Mouse (Mus musculus): Measurements from ENCODE around the gene Rmdn2. TPM values are rescaled to one million over a fixed set of nuclear protein-coding genes. Genes with fewer than 3 reads are reported as not detected.

Gene Rmdn2
- total and polyA plus RNA-seq, 2 experiments from 2014 or later: 9.4 to 12.0 TPM

DNA sequence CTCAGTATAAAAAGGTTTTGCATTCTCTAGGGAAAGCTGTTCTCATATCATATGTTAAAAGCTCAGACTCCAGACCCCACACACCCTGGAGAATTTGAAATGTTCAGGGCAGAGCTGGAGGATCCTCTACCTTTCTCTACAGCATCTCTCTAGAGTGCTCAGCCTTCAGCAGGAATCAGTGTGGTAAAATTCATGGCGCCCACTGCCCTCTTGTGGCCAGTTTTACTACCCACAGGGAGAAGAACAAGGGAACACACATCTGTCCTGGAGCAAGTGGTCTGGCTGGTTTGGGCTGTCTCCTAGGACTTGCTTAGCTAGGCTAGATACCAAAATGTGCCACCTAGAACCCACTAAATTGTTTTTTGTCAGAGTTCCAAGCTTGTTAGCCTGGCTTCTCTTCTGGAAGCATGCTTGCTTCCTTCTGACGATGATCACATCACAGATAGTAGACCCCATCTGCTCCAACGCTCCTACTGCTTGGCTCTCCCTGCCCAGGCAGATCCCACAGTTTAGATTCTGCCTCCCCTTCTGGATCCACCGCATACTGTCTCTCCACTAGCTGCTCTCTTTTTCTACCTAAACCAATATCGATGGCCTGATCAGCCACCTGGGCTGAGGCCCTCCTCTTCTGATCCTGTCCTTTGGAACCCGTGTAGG lies 31.3 kb upstream of the Rmdn2 start:
- ATAC-seq: peak; percentile 94

GRCm38 (mm10) chr17:79583466-79583865 lies 28.2 kb upstream of the Rmdn2 start:
- Histone ChIP-seq H3K9me3 (ENCODE audit: low read length) (no peaks in the 10 kb centered on the region), H3K36me3 (ENCODE audit: insufficient read depth) (no peaks in the 10 kb centered on the region), H3K9ac (no peak overlapping the region), H3K4me2 (ENCODE audit: low read depth) (no peak overlapping the region), H3K27me3 (ENCODE audit: insufficient read depth, low read length) (no peaks in the 10 kb centered on the region), H3K27ac (ENCODE audit: low read depth, low read length) (no peak overlapping the region), H3K4me3 (ENCODE audit: low read depth, low read length) (no peak overlapping the region), H3K4me1 (ENCODE audit: insufficient read depth) (no peaks in the 10 kb centered on the region)
- DNase-seq (no peak), ATAC-seq (no peak)
- TF ChIP-seq CTCF (IDR thresholded peaks at IDR 0.05; ENCODE audit: low read depth): no peak
- 65% methylated on average over 4 of the region's 4 CpGs for WGBS

More for the DNA sequence above, 31.3 kb upstream of the Rmdn2 start:
- no peaks in the 10 kb centered on the region for H3K9me3 ChIP-seq (ENCODE audit: low read length)
- no peaks in the 10 kb centered on the region for H3K36me3 ChIP-seq (ENCODE audit: insufficient read depth)
- WGBS: 55% methylated on average over 6 of the region's 6 CpGs
- no peak overlapping the region for H3K27ac ChIP-seq (ENCODE audit: low read depth, low read length)
- DNase-seq: peak; percentile 86
- H3K4me3 ChIP-seq (ENCODE audit: low read depth, low read length): no peak overlapping the region
- H3K4me2 ChIP-seq (ENCODE audit: low read depth): no peak overlapping the region
- peak; percentile 90 for TF ChIP-seq CTCF (IDR thresholded peaks at IDR 0.05; ENCODE audit: low read depth)
- no peak overlapping the region for H3K9ac ChIP-seq
- no peaks in the 10 kb centered on the region for H3K4me1 ChIP-seq (ENCODE audit: insufficient read depth)
- H3K27me3 ChIP-seq (ENCODE audit: insufficient read depth, low read length): no peaks in the 10 kb centered on the region

GRCm38 (mm10) chr17:79584246-79584800 lies 27.3 kb upstream of the Rmdn2 start:
- H3K9ac ChIP-seq: no peak overlapping the region
- H3K36me3 ChIP-seq (ENCODE audit: insufficient read depth): no peaks in the 10 kb centered on the region
- H3K27ac ChIP-seq (ENCODE audit: low read depth, low read length): no peak overlapping the region
- H3K4me1 ChIP-seq (ENCODE audit: insufficient read depth): no peaks in the 10 kb centered on the region
- no peaks in the 10 kb centered on the region for H3K9me3 ChIP-seq (ENCODE audit: low read length)
- ATAC-seq: no peak
- 81% methylated on average over 6 of the region's 6 CpGs for WGBS
- no peaks in the 10 kb centered on the region for H3K27me3 ChIP-seq (ENCODE audit: insufficient read depth, low read length)
- H3K4me2 ChIP-seq (ENCODE audit: low read depth): no peak overlapping the region
- no peak for TF ChIP-seq CTCF (IDR thresholded peaks at IDR 0.05; ENCODE audit: low read depth)
- H3K4me3 ChIP-seq (ENCODE audit: low read depth, low read length): no peak overlapping the region
- no peak for DNase-seq

GRCm38 (mm10) chr17:79589913-79590312 lies 21.8 kb upstream of the Rmdn2 start:
- no peaks in the 10 kb centered on the region for H3K4me1 ChIP-seq (ENCODE audit: insufficient read depth)
- no peak overlapping the region for H3K27ac ChIP-seq (ENCODE audit: low read depth, low read length)
- no peaks in the 10 kb centered on the region for H3K27me3 ChIP-seq (ENCODE audit: insufficient read depth, low read length)
- no peak overlapping the region for H3K4me3 ChIP-seq (ENCODE audit: low read depth, low read length)
- H3K4me2 ChIP-seq (ENCODE audit: low read depth): no peak overlapping the region
- ATAC-seq: no peak
- DNase-seq: no peak
- no peaks in the 10 kb centered on the region for H3K36me3 ChIP-seq (ENCODE audit: insufficient read depth)
- no peaks in the 10 kb centered on the region for H3K9me3 ChIP-seq (ENCODE audit: low read length)
- WGBS: 98% methylated on average over 1 of the region's 1 CpGs
- TF ChIP-seq CTCF (IDR thresholded peaks at IDR 0.05; ENCODE audit: low read depth): no peak
- H3K9ac ChIP-seq: no peak overlapping the region

- no peak for DNase-seq
- Histone ChIP-seq H3K27me3 (ENCODE audit: insufficient read depth, low read length) (no peaks in the 10 kb centered on the region), H3K9me3 (ENCODE audit: low read length) (no peaks in the 10 kb centered on the region), H3K4me3 (ENCODE audit: low read depth, low read length) (no peak overlapping the region), H3K4me1 (ENCODE audit: insufficient read depth) (no peaks in the 10 kb centered on the region), H3K36me3 (ENCODE audit: insufficient read depth) (no peaks in the 10 kb centered on the region), H3K27ac (ENCODE audit: low read depth, low read length) (no peak overlapping the region), H3K9ac (no peak overlapping the region), H3K4me2 (ENCODE audit: low read depth) (no peak overlapping the region)
- ATAC-seq: no peak
- TF ChIP-seq CTCF (IDR thresholded peaks at IDR 0.05; ENCODE audit: low read depth): no peak
- 88% methylated on average over 4 of the region's 4 CpGs for WGBS
Observed at GRCm38 (mm10) chr17:79595996-79596395, 15.7 kb upstream of the Rmdn2 start.

DNA sequence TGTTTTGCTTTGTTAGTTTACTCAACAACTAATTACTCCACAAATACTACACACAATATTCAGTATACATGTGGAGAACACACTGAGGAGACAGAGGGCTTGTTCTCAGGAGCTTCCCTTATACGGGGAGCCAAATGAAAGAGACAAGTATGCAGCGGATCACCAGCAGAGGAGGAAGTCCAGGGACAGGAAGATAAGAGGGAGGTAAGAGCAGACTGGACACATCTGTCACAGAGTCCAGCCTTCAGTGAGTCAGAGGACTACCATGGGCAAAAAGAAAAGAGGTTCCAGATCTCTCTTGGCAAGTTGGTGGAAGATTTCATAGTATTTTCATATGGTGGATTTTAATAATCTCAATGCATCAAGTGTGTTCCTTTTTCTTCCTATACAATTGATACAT lies 13.5 kb upstream of the Rmdn2 start:
- no peaks in the 10 kb centered on the region for H3K36me3 ChIP-seq (ENCODE audit: insufficient read depth)
- TF ChIP-seq CTCF (IDR thresholded peaks at IDR 0.05; ENCODE audit: low read depth): no peak
- ATAC-seq (no peak), DNase-seq (no peak)
- H3K4me1 ChIP-seq (ENCODE audit: insufficient read depth): no peaks in the 10 kb centered on the region
- WGBS: 82% methylated on average over 2 of the region's 2 CpGs
- H3K9ac ChIP-seq: no peak overlapping the region
- H3K27ac ChIP-seq (ENCODE audit: low read depth, low read length): no peak overlapping the region
- no peak overlapping the region for H3K4me2 ChIP-seq (ENCODE audit: low read depth)
- H3K9me3 ChIP-seq (ENCODE audit: low read length): no peaks in the 10 kb centered on the region
- no peak overlapping the region for H3K4me3 ChIP-seq (ENCODE audit: low read depth, low read length)
- no peaks in the 10 kb centered on the region for H3K27me3 ChIP-seq (ENCODE audit: insufficient read depth, low read length)
